In genomic region chr7:24473913-24474529, GRCm38 (mm10) we compare ENCODE assay signal across 9 mouse cellular contexts. TPM values are rescaled to one million over a fixed set of nuclear protein-coding genes. Genes with fewer than 3 reads are reported as not detected.
DNase-seq lines count a peak whose midpoint lies in the region; ATAC-seq and TF ChIP-seq lines count a peak whose summit lies in the region.
"Had no signal": no experiment of that assay in that cellular context is flagged by ENCODE, and none has a peak within 500 bp of the region (broad histone marks: within the 10 kb centered on the region; RNA-seq: fewer than 3 reads in every experiment).

No protein-coding gene starts in this region.

- no peak overlapping the region for H3K9ac ChIP-seq in lung, embryonic 14.5 days

- H3K27me3 ChIP-seq in lung, embryonic 14.5 days (ENCODE audit: insufficient read depth, low read length), result no peaks in the 10 kb centered on the region
- H3K27me3 ChIP-seq: embryonic facial prominence, embryonic 13.5 days had no signal

- no peak overlapping the region for H3K4me2 ChIP-seq in lung, embryonic 14.5 days

- WGBS in lung, embryonic 14.5 days, result 57% methylated on average over 10 of the region's 10 CpGs

- intact Hi-C loops in gastrocnemius, postnatal 36 days (cut with DNase I), result loop anchor here (2.0 kb wide), 1 partner anchor 91 kb away; no protein-coding TSS in a partner anchor

- no peaks in the 10 kb centered on the region for H3K4me1 ChIP-seq in lung, embryonic 14.5 days (ENCODE audit: insufficient read depth)

- DNase-seq in A20 (ENCODE audit: low read depth, low spot score), result peak; percentile 79
- DNase-seq in Muller cell, postnatal 12 days (ENCODE audit: inconsistent ontology term), result peak; percentile 48
- DNase-seq in cerebellum, postnatal 36 days, result peak; percentile 84 to 86
- DNase-seq in gastrocnemius, postnatal 36 days, result peak; percentile 37 to 44
- peak; percentile 55 to 78 for DNase-seq in kidney, postnatal 36 days
- DNase-seq in lung, embryonic 14.5 days, result peak; percentile 77
- peak; percentile 86 for DNase-seq in thymus, postnatal 4 days

- TF ChIP-seq CTCF in lung, embryonic 14.5 days (IDR thresholded peaks at IDR 0.05; ENCODE audit: low read depth), result peak; percentile 88

- no peak overlapping the region for H3K27ac ChIP-seq in lung, embryonic 14.5 days (ENCODE audit: low read depth)

- ATAC-seq in lung, embryonic 14.5 days (ENCODE audit: insufficient read depth), result 0 out of 2 replicates have a peak, but pooled peaks have one; percentile 41
- peak; percentile 52; the same call in 1 of the 2 replicates for ATAC-seq in neutrophil, adult 5-6 weeks (ENCODE audit: extremely low read depth, insufficient number of reproducible peaks, low FRiP score, poor library complexity, severe bottlenecking)

- no peak overlapping the region for H3K4me3 ChIP-seq in lung, embryonic 14.5 days (ENCODE audit: low read depth, low read length)

- H3K36me3 ChIP-seq in lung, embryonic 14.5 days (ENCODE audit: insufficient read depth), result peaks cover 22% of the 10 kb centered on the region
- H3K36me3 ChIP-seq: embryonic facial prominence, embryonic 13.5 days had no signal

- H3K9me3 ChIP-seq in lung, embryonic 14.5 days (ENCODE audit: low read depth, low read length), result no peaks in the 10 kb centered on the region; the same call in 1 of the 2 replicates

RNA-seq across cellular contexts. Expression of gene Cadm4, which starts 7.8 kb away (rescaled TPM):
- 1 to 10 TPM; 2.7 to 4.6 TPM for total RNA-seq in gastrocnemius, postnatal 36 days (2021)
- 0.34 and 0.72 TPM in 2 replicates for polyA plus RNA-seq in lung, embryonic 14.5 days (2014; fragmentation: Nextera tagmentation; extraction: Ambion mirVana)
- not detected in 2 replicates for total RNA-seq in neutrophil, adult 5-6 weeks (2017)

RNA-seq across cellular contexts. Expression of gene Plaur, which starts 11.7 kb away (rescaled TPM):
- total RNA-seq in gastrocnemius, postnatal 36 days (2021), result under 1 TPM; 0.61 to 0.64 TPM
- polyA plus RNA-seq in lung, embryonic 14.5 days (2014; fragmentation: Nextera tagmentation; extraction: Ambion mirVana), result 18.1 and 20.2 TPM in 2 replicates
- total RNA-seq in neutrophil, adult 5-6 weeks (2017), result 209 and 221 TPM in 2 replicates

RNA-seq across cellular contexts. Expression of gene Irgc1, which starts 21.9 kb away (rescaled TPM):
- total RNA-seq in gastrocnemius, postnatal 36 days (2021), result not detected
- polyA plus RNA-seq in lung, embryonic 14.5 days (2014; fragmentation: Nextera tagmentation; extraction: Ambion mirVana), result 0.14 TPM in 1 of 2 replicates, not detected in the other
- total RNA-seq in neutrophil, adult 5-6 weeks (2017), result 3.1 and 4.4 TPM in 2 replicates
- polyA plus RNA-seq: embryonic facial prominence, embryonic 13.5 days had no signal

RNA-seq across cellular contexts. Expression of gene Zfp428, which starts 32.8 kb away (rescaled TPM):
- 1 to 10 TPM; 4.3 to 5.9 TPM for total RNA-seq in gastrocnemius, postnatal 36 days (2021)
- polyA plus RNA-seq in lung, embryonic 14.5 days (2014; fragmentation: Nextera tagmentation; extraction: Ambion mirVana), result 36.2 and 37.7 TPM in 2 replicates
- total RNA-seq in neutrophil, adult 5-6 weeks (2017), result 0.49 TPM in 1 of 2 replicates, not detected in the other

RNA-seq across cellular contexts. Expression of gene AC161166.1, which starts 38.2 kb away (rescaled TPM):
- not detected for total RNA-seq in gastrocnemius, postnatal 36 days (2021)
- polyA plus RNA-seq in lung, embryonic 14.5 days (2014; fragmentation: Nextera tagmentation; extraction: Ambion mirVana), result 0.32 and 0.47 TPM in 2 replicates
- total RNA-seq in neutrophil, adult 5-6 weeks (2017), result not detected in 2 replicates

Comparison
In these comparisons a context has a peak if more than half of its experiments do, and no peak if none do; other contexts are left out.
1. RNA of gene Plaur, which starts 11.7 kb away (total RNA-seq): 209 to 221 TPM in neutrophil, adult 5-6 weeks; 0.61 to 0.64 TPM in gastrocnemius, postnatal 36 days; every median in the first group is over 100 times any median in the second.
2. Peak in every context shown above with its lines, with median percentiles within 50 percentile points of each other: DNase-seq.